Mouse (Mus musculus): ENCODE results near the gene Slx4.

The Slx4 gene

DNA sequence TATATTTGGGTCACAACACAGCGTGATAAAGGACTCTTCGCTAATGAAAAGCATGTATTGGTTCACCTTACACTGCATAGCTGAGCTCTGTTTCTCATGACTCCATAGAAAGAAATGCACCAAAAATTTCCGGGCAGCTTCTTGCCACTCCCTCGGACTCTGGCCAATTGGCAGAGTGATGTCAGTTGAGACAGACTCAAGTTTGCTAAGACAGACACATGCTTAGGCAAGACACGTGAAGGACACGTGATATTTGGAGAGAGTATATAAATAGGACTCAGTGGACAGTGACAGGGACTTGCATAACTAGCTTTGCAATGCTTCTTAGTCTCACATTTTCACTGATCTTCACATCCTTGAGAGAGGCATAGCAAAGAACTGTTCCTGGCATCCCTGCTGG lies 47.2 kb downstream of the Slx4 start:
- Histone ChIP-seq H3K4me3 (replicated peaks; ENCODE audit: low read length) (no peak overlapping the region), H3K27me3 (ENCODE audit: insufficient read depth, low read length) (no peaks in the 10 kb centered on the region)
- TF ChIP-seq POU5F1 (IDR thresholded peaks at IDR 0.05; ENCODE audit: borderline replicate concordance, low read length) (no peak), CTCF (conservative IDR thresholded peaks at IDR 0.05; ENCODE audit: low read length) (no peak), NANOG (IDR thresholded peaks at IDR 0.05; ENCODE audit: borderline replicate concordance, low read length) (no peak)

GRCm38 (mm10) chr16:3951141-3951540 lies 52.4 kb downstream of the Slx4 start:
- no peaks in the 10 kb centered on the region for H3K4me1 ChIP-seq (replicated peaks; ENCODE audit: low read depth, low read length)
- H3K4me3 ChIP-seq (replicated peaks; ENCODE audit: low read length): no peak overlapping the region
- no peaks in the 10 kb centered on the region for H3K27me3 ChIP-seq (ENCODE audit: insufficient read depth, low read length)
- H3K36me3 ChIP-seq (ENCODE audit: insufficient read depth, low read length): 0 out of 2 replicates have a peak, but pooled peaks cover 2% of the 10 kb centered on the region
- H3K9me3 ChIP-seq (ENCODE audit: low read length): no peaks in the 10 kb centered on the region
- TF ChIP-seq CTCF (conservative IDR thresholded peaks at IDR 0.05; ENCODE audit: low read length): no peak
- TF ChIP-seq NANOG (IDR thresholded peaks at IDR 0.05; ENCODE audit: borderline replicate concordance, low read length): no peak
- no peak for TF ChIP-seq POU5F1 (IDR thresholded peaks at IDR 0.05; ENCODE audit: borderline replicate concordance, low read length)

More for the DNA sequence above, 47.2 kb downstream of the Slx4 start:
- no peaks in the 10 kb centered on the region for H3K9me3 ChIP-seq (ENCODE audit: low read length)
- H3K36me3 ChIP-seq (ENCODE audit: insufficient read depth, low read length): no peaks in the 10 kb centered on the region
- H3K4me1 ChIP-seq (replicated peaks; ENCODE audit: low read depth, low read length): no peaks in the 10 kb centered on the region; the same call in 1 of the 2 replicates

- H3K4me3 ChIP-seq (replicated peaks; ENCODE audit: low read length): no peak overlapping the region
- no peak for TF ChIP-seq POU5F1 (IDR thresholded peaks at IDR 0.05; ENCODE audit: borderline replicate concordance, low read length)
- TF ChIP-seq NANOG (IDR thresholded peaks at IDR 0.05; ENCODE audit: borderline replicate concordance, low read length): no peak
- no peak for TF ChIP-seq CTCF (conservative IDR thresholded peaks at IDR 0.05; ENCODE audit: low read length)
- no peaks in the 10 kb centered on the region for H3K27me3 ChIP-seq (ENCODE audit: insufficient read depth, low read length)
- no peaks in the 10 kb centered on the region for H3K9me3 ChIP-seq (ENCODE audit: low read length)
- peaks cover 3% of the 10 kb centered on the region for H3K4me1 ChIP-seq (replicated peaks; ENCODE audit: low read depth, low read length)
- H3K36me3 ChIP-seq (ENCODE audit: insufficient read depth, low read length): peaks cover 69% of the 10 kb centered on the region
Measured at GRCm38 (mm10) chr16:3934701-3935100, 68.9 kb downstream of the Slx4 start.

- H3K4me3 ChIP-seq (replicated peaks; ENCODE audit: low read length): no peak overlapping the region
- peaks cover 9% of the 10 kb centered on the region for H3K4me1 ChIP-seq (replicated peaks; ENCODE audit: low read depth, low read length)
- TF ChIP-seq NANOG (IDR thresholded peaks at IDR 0.05; ENCODE audit: borderline replicate concordance, low read length): no peak
- no peak for TF ChIP-seq POU5F1 (IDR thresholded peaks at IDR 0.05; ENCODE audit: borderline replicate concordance, low read length)
- no peak for TF ChIP-seq CTCF (conservative IDR thresholded peaks at IDR 0.05; ENCODE audit: low read length)
- no peaks in the 10 kb centered on the region for H3K27me3 ChIP-seq (ENCODE audit: insufficient read depth, low read length)
- H3K9me3 ChIP-seq (ENCODE audit: low read length): no peaks in the 10 kb centered on the region
- H3K36me3 ChIP-seq (ENCODE audit: insufficient read depth, low read length): peaks cover 68% of the 10 kb centered on the region
Measured at GRCm38 (mm10) chr16:3934091-3934490, 69.5 kb downstream of the Slx4 start.

DNA sequence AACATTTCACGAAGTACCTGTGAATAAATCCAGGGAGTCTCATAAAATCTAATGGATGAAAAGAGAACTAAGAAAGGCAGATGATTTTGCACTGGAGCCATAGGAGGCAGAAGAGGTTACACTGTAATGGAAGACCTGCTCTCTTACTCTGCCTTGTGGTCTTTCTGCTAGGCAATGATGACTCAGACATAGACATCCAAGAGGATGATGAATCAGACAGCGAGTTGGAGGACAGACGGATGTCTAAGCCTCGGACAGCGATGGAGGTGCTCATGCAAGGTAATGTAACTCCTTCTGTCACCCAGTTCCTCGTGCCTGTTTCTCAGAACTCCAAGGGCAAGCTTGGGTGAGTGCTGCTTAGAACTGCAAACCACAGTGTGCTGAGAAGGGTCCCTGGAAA lies 70.0 kb downstream of the Slx4 start:
- Histone ChIP-seq H3K9me3 (ENCODE audit: low read length) (no peaks in the 10 kb centered on the region), H3K4me3 (replicated peaks; ENCODE audit: low read length) (no peak overlapping the region), H3K4me1 (replicated peaks; ENCODE audit: low read depth, low read length) (peaks cover 13% of the 10 kb centered on the region), H3K27me3 (ENCODE audit: insufficient read depth, low read length) (no peaks in the 10 kb centered on the region), H3K36me3 (ENCODE audit: insufficient read depth, low read length) (peaks cover 64% of the 10 kb centered on the region)
- no peak for TF ChIP-seq NANOG (IDR thresholded peaks at IDR 0.05; ENCODE audit: borderline replicate concordance, low read length)
- TF ChIP-seq CTCF (conservative IDR thresholded peaks at IDR 0.05; ENCODE audit: low read length): no peak
- no peak for TF ChIP-seq POU5F1 (IDR thresholded peaks at IDR 0.05; ENCODE audit: borderline replicate concordance, low read length)

DNA sequence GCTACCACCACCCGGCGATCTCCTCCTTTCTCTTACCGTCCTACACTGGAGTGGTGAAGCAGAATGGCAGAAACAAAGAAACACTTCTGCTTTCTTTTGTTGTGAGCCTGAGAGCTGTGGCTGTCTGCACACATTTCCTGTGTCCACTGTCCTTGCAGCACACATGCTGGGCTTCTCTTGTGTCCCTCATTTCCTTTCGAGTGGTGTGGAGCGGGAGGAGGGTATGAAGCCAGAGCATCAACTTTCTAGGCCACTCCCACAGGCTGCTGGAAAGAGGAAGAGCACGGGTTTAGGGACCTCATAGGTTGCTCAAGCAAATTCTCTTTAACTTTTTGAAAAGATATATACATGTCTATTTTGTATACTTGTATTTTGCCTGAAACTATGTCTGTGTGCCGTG lies 74.4 kb downstream of the Slx4 start:
- Histone ChIP-seq H3K36me3 (ENCODE audit: insufficient read depth, low read length) (peaks cover 47% of the 10 kb centered on the region), H3K27me3 (ENCODE audit: insufficient read depth, low read length) (no peaks in the 10 kb centered on the region), H3K4me1 (replicated peaks; ENCODE audit: low read depth, low read length) (peaks cover 16% of the 10 kb centered on the region), H3K9me3 (ENCODE audit: low read length) (no peaks in the 10 kb centered on the region), H3K4me3 (replicated peaks; ENCODE audit: low read length) (no peak overlapping the region)
- no peak for TF ChIP-seq POU5F1 (IDR thresholded peaks at IDR 0.05; ENCODE audit: borderline replicate concordance, low read length)
- no peak for TF ChIP-seq NANOG (IDR thresholded peaks at IDR 0.05; ENCODE audit: borderline replicate concordance, low read length)
- TF ChIP-seq CTCF (conservative IDR thresholded peaks at IDR 0.05; ENCODE audit: low read length): no peak
